Mouse (Mus musculus) inflammation-experienced regulatory T-cells (primary cell): Measurements from ENCODE around the gene Ccdc175. TPM values are rescaled to one million over a fixed set of nuclear protein-coding genes. Genes with fewer than 3 reads are reported as not detected.

Source experiments
- polyA plus RNA-seq, 2 experiments: library from polyadenylated mRNA; unstranded; fragments of 100-300 nt; shearing (Covaris generic); gene quantifications; one replicate each; pipeline ENCODE4 v1.2.1; 2017

The Ccdc175 gene
- under 1 TPM; 0.10 to 0.15 TPM for polyA plus RNA-seq

DNA sequence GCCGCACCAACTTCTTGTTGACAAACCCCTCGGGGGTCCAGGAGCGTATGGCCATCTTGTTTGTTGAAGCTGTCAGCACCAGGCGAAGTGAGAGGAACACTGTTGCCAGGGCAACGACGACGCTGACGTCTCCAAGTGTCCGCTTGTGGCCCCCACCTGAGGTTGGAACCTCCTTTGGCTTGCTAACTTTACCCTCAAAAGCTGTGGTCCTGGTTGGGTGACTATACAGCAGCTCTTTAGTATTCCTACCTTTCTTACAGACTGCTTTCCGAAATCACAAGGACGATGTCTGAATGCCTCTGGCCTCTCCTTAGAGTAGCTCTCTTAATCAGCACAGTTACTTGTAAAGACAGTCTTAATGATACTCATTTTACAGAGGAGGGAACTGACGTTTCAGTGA, at the start of gene Ccdc175:
Gene Ccdc175 (minus strand): TSS at position 101 of the 400 bp plus-strand sequence.

DNA sequence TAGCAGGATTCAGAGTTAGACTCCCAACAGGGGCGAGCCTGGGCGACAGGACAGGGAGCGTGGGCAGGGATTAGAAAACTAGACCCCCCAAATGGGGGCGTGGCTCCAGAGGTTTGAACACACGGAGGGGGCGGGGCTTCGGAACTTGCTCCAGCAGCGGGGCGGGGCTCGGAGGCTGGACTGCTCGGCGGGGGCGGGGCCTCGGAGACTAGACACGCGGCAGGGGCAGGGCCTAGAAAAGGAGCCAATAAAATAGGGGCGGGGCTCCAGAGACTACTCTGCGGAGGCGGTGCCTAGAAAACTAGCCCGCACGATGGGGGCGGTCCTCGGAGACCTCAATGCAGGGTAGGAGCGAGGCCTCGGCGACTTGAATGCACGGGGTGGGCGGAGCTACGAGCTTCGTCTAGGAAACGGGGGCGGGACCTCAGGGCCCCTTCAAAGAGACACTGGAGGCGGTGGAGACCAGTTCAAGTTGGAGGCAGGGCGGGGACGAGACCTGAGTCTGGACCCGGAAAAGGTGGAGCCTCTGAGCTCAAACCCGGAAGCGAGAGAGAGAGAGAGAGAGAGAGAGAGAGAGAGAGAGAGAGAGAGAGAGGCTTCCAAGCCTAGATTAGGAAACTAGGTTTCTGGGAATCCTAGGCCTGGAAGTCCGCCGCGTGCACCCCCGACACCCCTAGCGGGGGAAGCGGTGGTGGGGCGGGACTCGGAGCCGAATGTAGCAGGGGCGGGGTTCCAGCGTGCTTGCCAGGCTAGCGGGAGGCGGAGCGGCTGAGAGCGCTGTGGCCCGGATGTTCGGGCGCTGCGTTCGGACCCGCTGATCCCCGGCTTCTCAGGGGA, 99.3 kb downstream of the Ccdc175 start, which contains the start of the genes L3hypdh and Jkamp:
Gene L3hypdh (minus strand): TSS at position 111 of the 837 bp plus-strand sequence.
Gene Jkamp (plus strand): TSS at position 261 of the 837 bp plus-strand sequence.

DNA sequence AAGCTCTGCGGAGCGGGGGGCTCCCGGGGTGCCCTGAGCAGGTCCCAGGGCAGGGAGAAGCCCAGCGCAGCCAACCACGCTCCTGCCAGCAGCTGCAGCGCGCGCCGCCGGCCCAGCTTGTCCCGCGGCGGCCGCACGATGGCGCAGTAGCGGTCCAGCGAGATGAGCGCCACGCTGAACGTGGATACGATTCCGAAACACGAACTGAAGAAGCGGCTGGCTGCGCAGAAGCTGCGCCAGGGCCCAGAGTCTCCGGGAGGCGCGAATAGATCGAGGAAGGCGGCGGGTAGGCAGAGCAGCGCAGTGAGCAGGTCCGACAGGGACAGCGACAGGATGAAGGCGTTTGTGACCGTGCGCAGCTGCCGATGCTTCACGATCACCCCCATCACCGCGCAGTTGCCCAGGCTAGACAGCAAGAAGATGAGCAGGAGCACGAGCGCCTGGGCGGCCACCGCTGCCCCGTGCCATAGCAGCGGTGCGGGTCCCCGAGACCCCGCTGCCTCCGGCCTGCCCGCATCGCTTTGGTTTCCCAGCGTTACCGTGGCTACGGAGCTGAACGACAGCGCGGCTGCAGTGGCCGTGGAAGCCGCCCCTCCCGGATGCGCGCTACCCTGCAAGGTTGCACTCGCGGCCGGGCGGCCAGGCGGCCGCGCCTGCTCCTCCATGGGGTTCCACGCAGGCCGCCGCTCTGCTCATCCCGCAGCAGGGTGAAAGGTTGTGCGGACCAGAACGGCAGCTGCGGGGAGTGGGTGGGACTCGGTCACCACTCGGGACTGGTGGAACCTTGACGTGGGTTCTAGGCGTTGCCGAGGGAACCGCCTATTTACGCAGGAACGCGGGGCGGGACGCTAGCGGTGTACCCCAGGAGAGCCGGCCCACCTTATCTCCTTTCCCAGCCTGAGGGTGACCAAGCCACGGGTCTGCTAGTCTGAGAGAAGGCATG, 114.2 kb downstream of the Ccdc175 start, which contains the start of gene Gpr135:
Gene Gpr135 (minus strand): TSS at position 799 of the 943 bp plus-strand sequence.

Other genes starting within 250 kb of the Ccdc175 start
- gene Gpr135, start 113.9 kb downstream of the Ccdc175 start, polyA plus RNA-seq = under 1 TPM; 0.18 to 0.59 TPM
- 1 to 10 TPM in 1 of 2 experiments, under 1 TPM in 1; 0.08 to 2.3 TPM for gene L3hypdh, start 99.6 kb downstream of the Ccdc175 start, polyA plus RNA-seq
- 10 to 100 TPM; 37.6 to 40.7 TPM for gene Jkamp, start 99.4 kb downstream of the Ccdc175 start, polyA plus RNA-seq
- gene Rtn1, start 224.0 kb upstream of the Ccdc175 start, polyA plus RNA-seq = under 1 TPM; 0.47 to 0.73 TPM